Mouse (Mus musculus) gastrocnemius, postnatal 10 days (tissue): ENCODE measurements around the gene Rnf144a. TPM values are rescaled to one million over a fixed set of nuclear protein-coding genes. Genes with fewer than 3 reads are reported as not detected.
"Not testable (repeated sequence)": the region's sequence is repeated elsewhere in the genome, so short reads cannot be mapped to it uniquely, and the experiment has no call there.

ENCODE experiments used
- DNase-seq: peaks from one replicate; pipeline ENCODE4 v3.0.0; 2021; ENCODE audit warnings: mixed read lengths
- microRNA-seq, 2 experiments: library from miRNA; unstranded; fragments of <30 nt; microRNA quantifications; one replicate each; pipeline ENCODE4 v1.2.0; 2021
- total RNA-seq, 2 experiments: library from RNA; stranded (reverse); gene quantifications; 2 replicates each; pipeline ENCODE4 v1.2.3; 2021

Rnf144a gene
- total RNA-seq, 2 experiments from 2014 or later, result 29.0 to 39.4 TPM

- DNase-seq, result no peak
Observed at GRCm38 (mm10) chr12:26316261-26316660, 98.8 kb downstream of the Rnf144a start.

DNA sequence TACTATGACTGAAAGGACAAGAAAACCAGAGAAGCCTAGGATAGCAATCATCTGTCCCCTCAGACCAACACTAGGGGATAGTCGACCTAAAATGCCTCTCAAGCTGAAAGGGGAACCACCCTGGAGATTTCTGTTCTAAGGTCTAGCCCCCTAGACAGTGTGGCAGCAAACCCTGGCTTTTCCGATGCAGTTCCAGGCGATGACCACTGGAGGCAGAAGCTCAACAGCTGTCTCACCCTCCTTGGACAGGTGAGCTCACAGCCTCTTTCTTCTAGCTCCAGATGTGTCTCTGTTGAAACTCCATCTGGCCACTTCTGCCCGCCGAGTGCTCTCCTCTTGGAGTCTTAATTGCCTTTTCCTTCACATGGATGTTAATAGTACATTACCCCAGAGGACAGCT is 100.1 kb downstream of the Rnf144a start:
- DNase-seq, result no peak

GRCm38 (mm10) chr12:26311548-26311947 is 103.5 kb downstream of the Rnf144a start:
- peak; percentile 50 for DNase-seq

GRCm38 (mm10) chr12:26310247-26310646 is 104.8 kb downstream of the Rnf144a start:
- DNase-seq, result no peak

- no peak for DNase-seq
Observed at GRCm38 (mm10) chr12:26302886-26303285, 112.2 kb downstream of the Rnf144a start.

GRCm38 (mm10) chr12:26299515-26300090 is 115.5 kb downstream of the Rnf144a start:
- no peak for DNase-seq

DNA sequence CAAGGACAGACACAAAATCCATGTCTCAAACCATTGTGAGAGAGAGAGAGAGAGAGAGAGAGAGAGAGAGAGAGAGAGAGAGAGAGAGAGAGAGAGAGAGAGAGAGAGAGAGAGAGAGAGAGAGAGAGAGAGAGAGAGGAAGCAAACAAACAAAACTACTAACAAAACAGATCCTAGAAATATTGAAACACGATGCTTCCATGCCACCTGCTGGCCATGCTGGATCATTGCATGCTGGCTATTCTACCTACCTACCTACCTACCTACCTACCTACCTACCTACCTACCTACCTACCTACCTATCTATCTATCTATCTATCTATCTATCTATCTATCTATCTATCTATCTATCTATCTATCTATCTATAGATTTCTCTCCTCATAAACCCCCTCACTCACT is 119.1 kb downstream of the Rnf144a start:
- DNase-seq, result not testable (repeated sequence)

DNA sequence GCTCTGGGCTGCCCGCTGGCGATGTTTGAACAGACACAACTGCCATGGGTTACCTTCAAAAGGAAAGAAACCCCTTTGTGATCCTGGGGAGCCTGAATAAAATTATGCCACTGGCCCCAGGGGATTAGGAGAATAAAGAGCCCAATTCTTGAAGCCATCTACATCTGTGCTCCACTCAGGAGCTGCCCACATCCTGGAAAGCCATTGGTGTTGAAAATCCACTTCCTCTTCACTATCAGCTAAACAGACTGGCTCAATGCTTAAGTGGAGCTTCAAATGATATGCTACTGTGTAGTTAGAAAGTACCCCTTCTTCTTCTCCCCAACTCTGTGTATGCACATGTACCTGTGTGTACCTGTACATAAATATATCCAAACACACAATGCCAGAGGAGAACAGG is 125.9 kb downstream of the Rnf144a start:
- no peak for DNase-seq

DNA sequence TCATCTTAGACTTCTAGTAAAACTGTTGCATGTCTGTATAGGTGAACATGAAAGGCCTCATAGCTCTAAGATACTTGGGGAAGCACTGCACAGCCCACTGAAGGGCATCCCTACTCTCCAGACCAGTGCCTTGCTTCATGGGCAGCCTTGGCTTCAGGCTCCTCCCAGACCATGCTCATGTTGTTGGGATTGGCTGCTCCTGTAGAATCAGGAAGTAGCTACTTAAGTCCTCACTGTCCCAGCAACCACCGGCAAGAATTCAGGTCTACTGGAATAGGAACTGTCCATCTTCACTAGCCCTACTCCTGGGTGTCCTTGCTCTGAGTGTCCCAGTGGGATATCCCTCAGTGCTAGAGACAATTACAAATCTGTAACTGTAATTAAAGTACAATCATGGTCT is 126.7 kb downstream of the Rnf144a start:
- DNase-seq, result no peak

GRCm38 (mm10) chr12:26285939-26286338 is 129.1 kb downstream of the Rnf144a start:
- DNase-seq, result no peak

DNA sequence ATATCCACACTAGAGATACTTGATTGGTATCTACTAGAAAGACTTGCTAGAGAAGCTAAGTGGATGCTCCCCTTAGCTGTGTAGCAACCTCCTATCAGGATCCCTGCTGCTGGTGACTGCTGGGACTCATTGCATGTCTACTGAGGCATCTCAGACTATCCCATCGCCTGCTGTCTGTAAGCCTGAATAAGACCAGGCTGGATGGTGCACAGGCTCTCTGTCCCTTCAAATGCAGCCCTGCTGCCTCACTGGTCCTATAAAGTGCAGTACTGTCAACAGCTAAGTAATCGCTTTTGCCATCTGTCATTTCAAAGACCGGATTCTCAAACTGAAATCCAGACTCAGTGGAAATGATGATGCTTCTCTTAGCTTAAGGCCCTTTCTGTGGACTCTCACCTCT is 129.6 kb downstream of the Rnf144a start:
- DNase-seq, result no peak

DNA sequence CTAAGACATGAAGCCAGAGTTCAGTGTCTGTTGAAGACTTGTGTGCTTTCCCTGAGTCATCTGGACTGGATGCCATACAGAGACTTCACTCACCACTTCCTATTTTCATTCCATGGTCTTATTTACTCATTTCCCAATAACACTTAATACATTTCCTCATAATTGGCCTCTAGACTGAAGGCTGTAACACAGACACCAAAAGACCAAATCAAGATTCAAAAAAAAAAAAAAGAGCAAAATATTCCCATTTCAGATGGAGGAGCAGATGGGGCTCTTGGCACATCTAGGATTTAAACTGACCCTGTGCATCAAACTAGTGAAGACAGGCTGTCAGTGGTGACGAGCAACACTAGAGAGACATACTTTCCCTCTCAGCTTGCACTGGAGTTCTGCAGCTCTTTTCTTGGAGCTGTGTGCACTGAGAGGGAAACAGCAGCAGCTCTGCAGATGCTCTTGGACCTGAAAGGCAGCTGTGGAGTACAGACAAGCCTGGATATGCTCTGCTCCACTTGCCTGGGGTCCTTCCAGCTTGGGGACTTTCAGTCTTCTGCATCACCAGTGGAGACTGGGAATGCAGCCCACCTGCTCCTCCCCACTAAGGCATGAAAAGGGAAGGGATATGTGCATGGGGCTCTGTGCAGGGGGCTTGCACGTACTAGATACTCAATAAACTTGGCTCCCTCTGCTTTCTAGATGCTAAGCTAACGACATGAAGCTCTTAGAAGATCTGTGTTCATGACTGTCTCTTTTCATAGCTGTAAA is 134.2 kb downstream of the Rnf144a start:
- DNase-seq, result peak; percentile 20

GRCm38 (mm10) chr12:26277002-26277669 is 137.9 kb downstream of the Rnf144a start:
- DNase-seq, result peak; percentile 62

DNA sequence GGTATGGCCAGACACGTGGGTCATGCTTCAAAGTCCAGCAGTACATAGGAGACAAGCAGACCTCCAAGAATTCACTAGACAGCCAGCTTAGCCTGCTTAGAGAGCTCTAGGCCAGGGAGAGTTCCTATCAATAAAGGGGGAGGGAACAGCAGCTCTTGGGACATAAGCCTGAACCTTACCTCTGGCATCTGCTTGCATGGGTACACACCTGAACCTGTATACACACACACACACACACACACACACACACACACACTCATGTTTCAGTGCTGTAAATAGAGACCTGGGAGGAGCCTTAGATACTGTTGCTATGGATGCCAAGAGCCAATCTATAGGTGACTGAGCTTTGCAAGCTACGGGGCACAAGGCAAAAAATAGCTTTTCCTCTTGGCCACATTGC is 138.5 kb downstream of the Rnf144a start:
- DNase-seq, result no peak

Small RNA genes lying within 50 kb of the gene (microRNA-seq; reads per million reads assigned to microRNA genes)
- gene Mir6538, result 0.64 to 0.75 reads per million in 2 experiments

Other genes with a start within 250 kb of the Rnf144a start
- 1 to 10 TPM in 1 of 2 experiments, under 1 TPM in 1; 0.92 to 1.4 TPM for gene Rsad2, start 41.2 kb upstream of the Rnf144a start, total RNA-seq
- gene Cmpk2, start 54.0 kb upstream of the Rnf144a start, total RNA-seq, result 1 to 10 TPM; 3.5 to 4.3 TPM